Mouse (Mus musculus) gonadal fat pad, adult 2 months (tissue): ENCODE results near the gene Anapc1. TPM values are rescaled to one million over a fixed set of nuclear protein-coding genes. Genes with fewer than 3 reads are reported as not detected.

ENCODE experiments used
- DNase-seq: peaks from one replicate; pipeline ENCODE4 v3.0.0-alpha.2; 2012; ENCODE audit warnings: low read depth
- polyA plus RNA-seq: library from polyadenylated mRNA; depleted of rRNA; stranded (reverse); fragments of >200 nt; gene quantifications from 2 replicates; pipeline ENCODE4 v1.2.3, GENCODE M21; 2012; rRNA removed

Anapc1 gene
- 39.0 and 40.5 TPM in 2 replicates for polyA plus RNA-seq

DNA sequence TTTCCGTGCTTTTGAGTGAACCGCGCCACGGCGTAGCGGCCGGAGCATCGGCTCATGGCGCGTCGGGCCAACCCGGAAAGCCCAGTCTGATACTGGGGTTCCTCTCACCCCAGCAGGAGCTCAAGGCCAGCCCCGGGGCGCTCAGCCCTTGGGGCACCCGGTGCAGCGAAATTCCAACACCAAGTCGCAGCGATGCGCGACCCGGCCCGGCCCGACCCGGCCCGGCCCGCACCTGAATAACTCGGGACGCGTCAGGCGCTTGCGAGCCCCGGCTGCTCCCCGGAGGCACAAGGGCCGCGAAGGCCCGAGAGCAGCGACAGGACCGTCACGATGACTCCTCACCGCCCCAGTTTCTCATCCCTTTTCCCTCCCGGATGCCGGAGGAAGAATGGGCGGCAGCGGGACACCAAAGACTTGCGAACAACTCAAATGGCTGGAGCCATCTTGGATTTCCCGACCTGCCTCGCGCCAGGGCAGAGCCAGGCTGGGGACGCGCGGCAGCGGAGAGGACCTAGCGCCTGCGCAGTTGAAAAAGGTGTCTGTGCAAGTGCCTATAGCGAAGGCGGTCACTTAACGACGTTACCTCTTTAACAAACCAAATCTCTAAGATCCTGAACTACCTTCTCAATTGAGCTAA is at the start of gene Anapc1:
Gene Anapc1 (minus strand): TSS at position 471 of the 637 bp plus-strand sequence.
- peak; percentile 36 for DNase-seq

DNA sequence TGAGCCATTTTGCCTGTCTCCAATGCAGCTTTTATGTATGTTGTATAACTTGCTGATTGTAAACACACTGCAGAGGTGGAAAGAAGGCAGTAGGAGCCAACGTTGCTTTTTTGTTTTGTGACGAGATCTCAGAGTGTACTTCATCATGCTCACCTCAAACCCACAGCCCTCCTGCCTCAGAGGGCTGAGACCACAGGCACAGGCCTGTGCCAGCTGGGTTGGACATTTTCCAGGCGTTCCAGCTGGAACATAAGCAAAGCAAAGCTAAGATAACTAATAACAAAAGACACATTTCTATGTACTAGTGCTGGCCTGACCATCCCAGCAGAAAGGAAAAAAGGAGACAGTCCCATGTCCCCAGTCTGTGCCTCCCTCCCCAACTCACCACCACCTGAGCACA is 47.9 kb upstream of the Anapc1 start:
- DNase-seq = no peak

DNA sequence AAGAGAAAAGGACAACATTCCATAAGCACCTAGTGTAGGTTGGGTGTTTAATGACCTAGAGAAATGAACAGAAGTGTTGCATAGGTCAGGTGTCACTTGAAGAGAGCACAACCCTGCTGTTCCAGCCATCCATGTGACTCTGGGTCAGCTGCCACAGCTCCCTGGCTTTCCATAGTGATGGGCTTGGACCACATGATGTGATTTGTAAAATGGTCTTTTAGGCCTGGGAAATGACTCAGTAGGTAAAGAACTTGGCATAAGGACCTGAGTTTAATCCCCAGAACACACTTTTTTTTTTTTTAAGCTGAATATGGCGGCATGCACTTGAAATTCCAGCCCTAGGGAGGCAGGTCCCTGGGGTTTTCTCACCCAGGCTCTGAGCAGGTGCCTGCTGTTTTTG is 44.8 kb upstream of the Anapc1 start:
- DNase-seq = no peak

DNA sequence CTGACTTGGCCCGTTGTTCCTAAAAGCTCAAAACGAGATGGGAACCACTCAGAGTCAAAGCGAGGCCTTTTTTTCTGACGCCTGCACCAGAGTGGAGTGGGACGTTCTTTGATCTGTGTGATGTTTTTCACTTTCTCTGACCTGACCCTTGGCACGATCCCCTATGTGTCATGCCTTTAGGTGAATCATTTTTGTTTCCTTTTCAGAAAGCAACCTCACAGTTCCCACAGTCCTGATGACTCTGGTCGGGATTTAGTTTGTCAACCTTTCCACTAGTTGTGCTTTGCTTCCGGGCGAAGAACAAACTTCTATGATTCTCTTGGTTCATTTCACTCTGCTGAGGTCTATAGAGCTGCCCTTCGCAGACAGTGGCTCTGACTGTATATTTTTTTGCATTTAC is 44.3 kb upstream of the Anapc1 start:
- DNase-seq = no peak

DNA sequence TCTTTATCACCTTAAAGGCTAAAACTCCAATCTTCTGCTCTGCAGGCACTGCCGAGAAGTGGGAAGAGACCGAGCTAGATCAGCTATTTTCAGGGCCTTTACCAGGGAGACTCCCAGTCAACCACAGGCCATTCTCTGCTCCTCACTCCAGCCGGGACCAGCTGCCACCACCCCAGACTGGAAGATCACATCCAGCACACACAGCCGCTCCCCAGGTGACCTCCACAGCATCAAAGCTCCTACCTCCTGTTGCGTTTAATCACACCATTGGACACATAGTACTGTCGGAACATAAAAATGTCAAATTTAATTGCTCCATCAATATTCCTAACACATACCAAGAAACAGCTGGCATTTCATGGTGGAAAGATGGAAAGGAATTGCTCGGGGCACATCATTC is 42.0 kb upstream of the Anapc1 start:
- no peak for DNase-seq

DNA sequence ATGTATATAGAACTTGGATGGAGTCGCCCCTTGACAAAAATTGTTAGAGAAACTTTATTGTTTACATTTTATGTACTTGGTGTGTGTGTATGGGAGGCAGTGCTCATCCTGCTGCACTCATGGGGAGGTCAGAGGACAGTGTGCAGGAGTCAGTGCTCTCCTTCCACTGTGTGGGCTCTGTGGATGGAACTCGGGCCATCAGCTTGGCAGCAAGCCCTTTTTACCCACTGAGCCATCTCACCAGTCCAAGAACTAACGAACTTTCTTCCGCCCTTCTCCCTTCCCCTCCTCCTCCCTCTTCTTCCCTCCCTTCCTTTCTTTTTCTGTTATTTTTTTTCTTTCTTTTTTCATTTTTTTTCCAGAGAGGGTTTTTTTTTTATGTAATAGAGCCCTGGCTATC is 40.9 kb upstream of the Anapc1 start:
- no peak for DNase-seq

DNA sequence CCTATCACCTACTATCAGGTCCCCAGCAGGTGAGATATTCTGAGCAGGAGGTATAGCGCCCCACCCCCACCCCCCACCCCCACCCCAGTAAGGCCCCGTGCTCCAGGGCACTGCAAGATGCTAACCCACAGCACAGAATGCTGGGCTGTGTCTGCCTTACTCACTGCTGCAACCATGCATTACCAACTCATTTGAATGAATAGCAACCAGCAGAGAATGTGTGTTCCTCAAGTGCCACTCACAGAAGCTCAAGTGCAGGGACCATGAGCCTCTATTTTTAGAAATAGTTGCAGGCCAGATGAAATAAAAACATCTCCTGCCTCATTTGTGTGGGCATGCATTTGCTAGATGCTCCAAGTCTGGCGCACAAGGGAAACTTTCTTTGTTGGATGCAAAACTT is 40.4 kb upstream of the Anapc1 start:
- DNase-seq = no peak

DNA sequence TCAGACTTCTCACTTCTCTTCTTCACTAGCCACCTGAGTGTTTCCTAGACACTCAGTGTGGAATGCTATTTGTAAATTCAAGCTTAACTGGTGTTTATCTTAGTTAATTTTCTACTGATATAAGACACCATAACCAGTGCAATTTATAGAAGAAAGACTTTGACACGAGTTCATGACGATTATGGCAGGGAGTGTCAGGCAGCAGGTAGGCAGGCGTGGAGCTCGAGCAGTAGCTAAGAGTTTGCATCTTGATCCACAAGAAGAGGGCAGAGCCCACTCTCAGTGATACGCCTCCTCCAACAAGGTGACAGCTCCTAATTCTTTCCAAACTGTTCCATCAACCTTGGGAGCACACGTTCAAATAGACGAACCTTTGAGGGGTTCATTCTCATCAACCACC is 39.4 kb upstream of the Anapc1 start:
- DNase-seq = no peak

DNA sequence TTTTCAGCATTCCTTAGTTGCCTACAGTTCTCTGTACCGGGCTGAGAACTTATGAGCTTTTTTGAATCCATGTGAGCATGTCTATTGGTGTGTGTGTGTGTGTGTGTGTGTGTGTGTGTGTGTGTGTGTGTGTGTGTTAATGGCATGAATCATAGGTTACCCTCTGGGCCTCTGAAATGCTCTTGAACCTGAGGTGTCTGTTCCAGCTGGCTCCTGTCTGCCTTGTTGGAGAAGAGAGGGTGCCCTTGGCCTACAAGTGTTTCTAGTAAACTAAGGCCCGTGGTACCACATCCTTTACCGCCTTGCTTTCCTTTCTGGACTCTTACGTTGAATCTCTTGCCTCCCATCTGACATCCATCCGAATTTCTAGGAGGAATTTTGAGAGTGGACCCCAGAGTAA is 38.9 kb upstream of the Anapc1 start:
- DNase-seq = no peak

DNA sequence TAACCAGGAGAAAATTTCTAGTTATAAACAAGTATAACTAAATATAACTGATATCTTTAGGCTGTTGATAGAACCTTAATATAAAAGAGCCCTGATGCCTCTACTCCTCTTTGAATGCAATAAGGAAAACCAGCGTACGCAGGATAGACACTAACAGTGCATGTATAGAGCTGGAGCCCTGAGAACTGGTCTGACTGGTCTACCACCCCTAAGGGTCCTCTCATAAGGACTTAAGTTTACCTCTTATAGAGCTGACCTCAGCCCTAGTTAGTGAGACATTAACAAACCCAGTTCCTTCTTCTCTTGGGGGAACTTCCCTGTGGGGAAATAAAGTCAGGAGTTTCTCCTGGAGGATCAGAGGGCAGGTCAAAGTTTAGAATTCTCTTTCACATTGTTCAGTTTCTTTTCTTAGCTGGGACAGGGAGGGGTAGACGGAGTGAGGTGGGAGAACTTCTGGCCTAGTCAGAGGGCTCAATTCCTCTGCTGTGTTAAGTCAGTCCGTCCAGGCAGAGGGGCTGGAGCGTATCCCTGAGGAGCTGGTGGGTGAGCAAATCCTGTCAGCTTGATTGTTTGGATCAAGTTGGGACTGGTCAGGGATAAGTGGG is 35.0 kb upstream of the Anapc1 start:
- DNase-seq = no peak

DNA sequence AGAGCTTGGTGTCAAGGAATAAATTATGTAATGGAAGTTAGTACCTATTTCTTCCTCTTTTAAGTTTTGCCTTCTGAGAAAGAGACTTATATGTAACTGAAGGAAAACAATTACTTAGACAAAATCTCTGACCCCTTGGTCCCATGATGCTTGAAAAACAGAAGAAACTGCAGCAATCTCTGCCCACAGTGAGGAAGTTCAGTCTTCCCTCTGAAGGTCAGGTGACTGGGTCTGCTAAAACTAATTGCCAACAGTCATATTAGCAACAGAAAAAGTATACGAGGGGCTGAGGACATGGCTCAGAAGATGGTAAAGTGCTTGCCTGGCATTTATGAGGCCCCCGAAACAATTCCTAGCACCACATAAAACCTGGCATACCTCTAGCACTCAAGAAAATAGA is 32.2 kb upstream of the Anapc1 start:
- no peak for DNase-seq

DNA sequence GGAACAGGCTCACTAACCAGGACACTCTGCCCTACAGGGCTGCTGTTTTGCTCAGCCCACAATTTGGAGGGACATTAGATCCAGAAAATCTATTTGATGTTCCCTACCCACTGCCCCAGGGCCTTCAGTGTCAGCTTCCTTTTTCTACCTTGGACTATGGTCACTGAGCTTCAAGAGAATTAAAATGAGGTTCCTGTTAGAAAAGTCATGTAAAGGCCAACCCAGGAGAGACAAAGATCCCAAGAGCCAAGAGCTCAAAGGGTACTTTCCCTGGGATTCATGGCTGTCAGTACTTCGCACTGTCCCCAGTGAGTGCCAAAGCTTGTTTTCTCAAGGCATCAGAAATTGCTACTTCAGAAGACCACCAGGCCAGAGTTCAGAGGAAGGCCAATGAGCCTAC is 28.8 kb upstream of the Anapc1 start:
- no peak for DNase-seq

DNA sequence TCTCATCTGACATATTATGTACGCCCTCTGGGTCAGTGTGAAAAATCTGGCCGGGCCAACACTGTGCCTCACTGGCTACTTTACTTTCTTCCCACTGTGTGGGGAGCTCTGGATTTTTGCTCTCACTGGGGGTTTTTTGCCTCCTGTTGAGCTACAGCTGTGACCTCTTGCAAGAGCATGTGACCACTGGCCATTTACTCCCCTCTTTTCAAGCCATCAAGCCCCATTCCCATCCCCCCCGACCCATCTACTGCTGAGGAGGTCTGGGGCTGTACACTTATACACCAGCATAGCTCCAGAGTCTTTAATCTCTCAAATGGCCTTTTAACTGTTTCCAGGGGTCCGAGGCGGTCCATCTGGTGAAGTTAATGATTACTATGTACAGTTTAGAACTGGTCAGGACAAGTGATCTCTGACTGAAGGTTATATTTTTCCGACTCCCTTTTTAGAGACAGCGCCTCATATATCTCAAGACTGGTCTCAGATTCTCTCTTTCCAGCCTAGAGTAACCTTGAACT is 27.6 kb upstream of the Anapc1 start:
- no peak for DNase-seq

DNA sequence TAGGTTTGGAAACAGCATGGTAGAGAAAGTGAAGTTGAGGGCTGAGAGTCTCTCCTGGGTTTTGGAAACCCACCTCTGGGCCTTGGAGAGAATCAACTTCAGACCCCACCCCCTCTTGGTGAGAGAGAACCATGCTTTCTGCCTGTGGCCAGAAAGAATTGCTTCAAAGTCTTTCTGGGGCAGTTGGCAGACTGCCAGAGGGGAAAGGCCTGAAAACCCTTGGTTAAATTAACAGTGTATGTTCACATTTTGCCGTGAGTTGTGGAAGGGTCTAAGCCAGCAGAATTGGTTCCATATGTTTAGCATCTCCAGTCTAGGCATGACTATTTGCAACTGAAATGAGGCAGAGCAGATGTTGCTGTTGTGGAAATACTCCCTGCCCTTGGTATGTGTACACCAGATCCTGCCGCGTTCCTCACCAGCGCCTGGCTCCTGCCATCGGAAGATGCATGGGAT is 26.4 kb upstream of the Anapc1 start:
- no peak for DNase-seq

DNA sequence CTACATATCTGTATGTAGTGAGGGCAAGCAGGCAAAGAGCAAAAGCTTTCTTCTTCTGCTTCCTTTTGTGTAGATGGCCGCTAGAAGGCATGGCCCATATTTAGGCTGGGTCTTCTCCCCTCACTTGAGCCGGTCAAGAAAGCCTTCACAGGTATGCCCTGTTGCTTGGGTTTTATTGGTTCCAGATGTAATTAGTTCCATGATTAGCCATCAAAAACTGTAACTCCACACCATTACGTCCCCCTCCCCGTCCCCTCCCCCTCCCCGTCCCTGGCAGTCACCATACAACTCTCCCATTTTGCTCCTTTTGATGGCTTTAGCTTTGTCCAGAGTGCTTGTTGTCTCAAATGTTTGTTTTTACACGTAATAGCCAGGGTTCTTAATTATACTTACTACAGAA is 25.7 kb upstream of the Anapc1 start:
- DNase-seq = no peak

DNA sequence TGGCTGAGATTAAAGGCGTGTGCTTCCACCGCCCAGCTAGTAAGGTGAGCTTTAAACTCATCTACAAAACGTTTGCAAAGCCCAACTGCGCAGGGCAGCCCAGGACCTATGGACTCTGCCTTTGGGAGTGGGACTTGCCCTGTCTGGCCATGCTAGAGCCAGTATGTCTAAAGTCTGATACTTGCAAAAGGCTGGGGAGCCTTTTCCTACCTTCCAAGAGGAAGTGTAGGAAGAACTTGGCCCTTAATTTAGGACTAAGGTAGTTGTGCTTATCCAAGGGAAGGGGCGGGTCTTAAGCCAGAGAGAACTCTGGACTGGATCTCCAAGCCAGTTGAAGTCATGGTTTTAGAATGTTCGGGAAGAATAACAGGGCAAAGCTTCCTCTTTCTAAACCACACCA is 23.4 kb upstream of the Anapc1 start:
- DNase-seq = no peak

DNA sequence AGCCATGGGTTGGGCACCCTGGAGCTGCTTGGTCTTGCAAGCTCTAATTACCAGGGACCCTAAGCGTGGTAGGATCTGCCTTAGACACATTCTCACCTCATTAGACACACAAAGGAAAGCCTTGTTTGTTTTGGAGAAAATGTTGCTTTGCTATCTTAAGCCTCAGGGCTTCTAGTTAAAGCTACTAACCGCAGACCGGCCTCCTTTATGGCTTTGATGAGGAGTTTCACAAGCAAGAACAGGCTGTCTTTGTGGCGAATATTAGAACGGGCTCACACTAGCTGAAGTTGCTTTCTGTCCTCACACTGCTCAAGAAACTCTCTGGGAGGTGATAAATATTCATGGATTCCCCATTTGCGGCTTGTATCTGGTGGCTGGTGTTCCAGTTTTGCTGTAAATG is 22.1 kb upstream of the Anapc1 start:
- no peak for DNase-seq

DNA sequence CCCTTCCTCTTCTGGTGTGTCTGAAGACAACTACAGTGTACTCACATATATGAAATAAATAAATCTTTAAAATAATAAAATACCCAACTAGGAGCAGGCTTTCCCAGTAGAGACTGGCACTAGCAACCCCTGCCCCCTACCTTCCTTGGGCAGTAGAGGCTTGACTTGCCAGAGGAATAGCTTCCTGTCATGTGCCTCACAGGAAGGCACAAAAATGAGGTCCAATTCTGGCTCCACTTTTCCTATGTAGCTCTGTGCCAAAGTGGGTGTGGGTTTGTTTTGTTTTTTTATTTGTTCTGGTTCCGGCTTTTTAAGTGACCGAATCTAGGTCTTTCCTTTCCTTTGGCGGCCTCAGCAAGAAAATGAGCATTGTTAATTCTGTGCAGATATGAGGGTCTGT is 17.3 kb upstream of the Anapc1 start:
- no peak for DNase-seq

DNA sequence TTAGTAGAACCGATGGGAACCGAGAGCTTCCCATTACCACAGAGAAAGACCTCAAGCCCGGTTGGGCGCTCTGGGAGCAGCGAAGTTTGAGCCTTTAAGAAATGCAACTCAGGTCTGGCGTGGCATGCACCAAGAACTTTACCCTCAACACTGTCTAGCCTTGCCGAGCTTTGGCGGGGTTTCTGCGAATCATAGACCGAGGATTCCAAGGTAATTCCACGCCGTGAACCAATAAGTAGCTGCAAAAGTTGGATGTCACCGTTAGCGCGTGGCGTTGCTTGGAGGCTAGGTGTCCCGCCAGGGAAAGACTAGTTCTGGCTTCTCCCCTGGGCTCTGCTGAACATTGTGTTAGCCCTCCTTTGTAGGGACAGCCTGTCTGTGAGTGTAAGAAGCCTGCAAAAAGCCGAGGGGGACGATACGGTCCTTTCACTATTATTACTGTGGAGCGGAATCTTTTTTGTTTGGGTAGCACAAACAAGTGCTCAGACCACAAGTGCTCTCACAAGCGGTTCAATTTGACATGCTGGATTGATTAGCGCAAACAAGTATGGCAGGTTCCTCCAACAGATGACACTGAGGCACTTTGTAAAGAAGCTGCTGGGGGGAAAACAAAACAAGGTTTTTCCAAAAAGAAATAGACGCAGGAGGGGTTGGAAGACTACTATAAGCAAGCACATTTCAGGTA is 12.2 kb upstream of the Anapc1 start:
- no peak for DNase-seq

DNA sequence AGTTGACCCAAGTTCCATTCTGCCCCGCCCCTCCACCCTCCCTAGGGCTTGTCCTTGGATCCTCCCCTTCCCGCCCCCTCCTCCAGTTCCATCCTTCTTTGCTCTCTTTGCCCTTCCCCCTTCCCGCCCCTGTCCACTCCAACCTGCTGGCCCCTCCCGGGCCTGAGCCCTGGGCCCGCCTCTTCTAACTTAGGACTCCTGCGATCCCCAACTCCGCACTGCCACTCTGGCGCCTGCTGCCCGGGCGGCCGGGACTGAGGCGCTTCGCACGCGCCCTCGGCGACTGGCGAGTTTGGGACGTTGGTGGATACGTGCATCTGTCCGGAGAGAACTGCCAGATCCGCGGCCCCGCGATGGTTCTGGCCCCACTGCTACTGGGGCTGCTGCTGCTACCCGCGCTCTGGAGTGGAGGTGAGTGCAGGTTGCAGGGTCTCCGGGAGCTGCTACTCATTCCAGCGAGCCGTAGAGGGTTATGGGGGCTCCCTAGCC is 11.5 kb upstream of the Anapc1 start, which contains the start of gene Mertk:
Gene Mertk (plus strand): TSS at position 264 of the 489 bp plus-strand sequence.
- no peak for DNase-seq

DNA sequence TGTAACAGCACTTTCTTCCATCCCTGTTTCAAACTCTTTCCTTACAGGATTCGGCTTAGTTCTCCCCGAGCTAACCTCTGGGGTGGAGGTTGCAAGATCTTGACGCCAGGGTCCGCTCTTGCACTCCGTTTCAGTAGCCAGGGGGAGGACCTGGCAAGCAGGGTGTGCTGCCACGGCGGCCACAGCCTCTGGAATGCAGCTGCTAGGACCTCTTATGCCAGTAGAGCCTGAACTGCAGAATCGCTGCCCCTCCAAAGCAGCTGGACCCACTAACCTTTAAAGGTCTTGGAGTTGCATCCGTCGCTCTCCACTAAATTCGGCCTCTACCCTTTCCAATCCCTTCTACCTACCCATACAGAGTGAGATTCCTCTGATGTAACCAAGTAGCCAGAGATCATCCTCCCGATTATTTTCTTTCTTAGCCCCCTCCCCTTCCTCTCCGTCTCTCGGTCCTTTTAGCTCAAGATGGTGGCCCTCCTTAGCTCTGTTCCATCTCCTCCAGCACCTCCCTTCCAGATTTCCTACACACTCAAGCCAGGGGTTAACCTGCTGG is 11.0 kb upstream of the Anapc1 start:
- DNase-seq = no peak

DNA sequence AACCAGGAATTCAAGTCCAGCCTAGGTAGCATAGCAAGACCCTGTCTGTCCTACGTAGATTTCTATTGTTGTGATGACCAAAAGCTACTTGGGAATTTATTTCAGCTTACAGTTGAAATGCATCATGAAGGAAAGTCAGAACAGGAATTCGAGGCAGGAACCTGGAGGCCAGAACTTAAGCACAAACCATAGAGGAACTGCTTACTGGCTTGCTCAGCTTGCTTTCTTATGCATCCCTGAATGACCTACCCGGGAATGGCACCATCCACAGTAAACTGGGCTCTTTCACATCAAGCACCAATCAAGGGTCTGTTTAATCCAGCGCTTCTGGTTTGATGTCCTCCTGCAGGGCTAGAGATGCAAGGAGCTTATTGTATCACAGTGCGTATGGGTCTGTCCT is 10.4 kb upstream of the Anapc1 start:
- no peak for DNase-seq

DNA sequence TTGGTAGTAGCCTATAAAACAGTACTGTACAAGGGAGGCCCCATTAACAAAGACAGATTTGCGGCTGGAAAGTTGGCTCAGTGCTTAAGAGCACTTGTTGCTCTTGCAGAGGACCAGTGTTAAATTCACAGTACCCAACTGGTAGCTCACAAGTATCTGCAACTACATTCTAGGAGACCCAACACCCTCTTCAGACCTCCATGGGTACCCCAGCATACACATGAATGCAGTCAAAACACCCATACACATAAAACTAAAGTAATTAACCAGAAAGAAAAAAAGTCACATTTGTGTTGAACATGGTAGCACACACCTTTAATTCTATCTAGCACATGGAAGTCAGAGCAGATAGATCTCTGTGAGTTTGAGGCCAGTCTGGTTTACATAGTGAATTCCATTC is 9.9 kb upstream of the Anapc1 start:
- DNase-seq = no peak
